11 mouse cellular contexts compared by ENCODE assay signal in genomic region chr7:83015756-83016155, GRCm38 (mm10).
DNase-seq lines count a peak whose midpoint lies in the region; ATAC-seq lines count a peak whose summit lies in the region.
"Had no signal": no experiment of that assay in that cellular context is flagged by ENCODE, and none has a peak within 500 bp of the region (broad histone marks: within the 10 kb centered on the region; RNA-seq: fewer than 3 reads in every experiment).

No protein-coding gene starts in this region.

- H3K27ac ChIP-seq in hindbrain, embryonic 13.5 days: peak overlapping the region; percentile 40; the same call in 1 of the 2 replicates
- peak overlapping the region; percentile 69 for H3K27ac ChIP-seq in midbrain, embryonic 13.5 days

- no peak overlapping the region for H3K9ac ChIP-seq in hindbrain, embryonic 13.5 days
- H3K9ac ChIP-seq in midbrain, embryonic 13.5 days (replicated peaks): no peak overlapping the region

- H3K4me3 ChIP-seq in hindbrain, embryonic 13.5 days: no peak overlapping the region
- H3K4me3 ChIP-seq in midbrain, embryonic 13.5 days (replicated peaks): no peak overlapping the region

- WGBS in hindbrain, embryonic 13.5 days: 16% methylated on average over 4 of the region's 4 CpGs
- 15% methylated on average over 4 of the region's 4 CpGs for WGBS in midbrain, embryonic 13.5 days

- H3K9me3 ChIP-seq in hindbrain, embryonic 13.5 days: no peaks in the 10 kb centered on the region
- H3K9me3 ChIP-seq in midbrain, embryonic 13.5 days: no peaks in the 10 kb centered on the region

- peaks cover 12% of the 10 kb centered on the region for H3K4me1 ChIP-seq in hindbrain, embryonic 13.5 days (replicated peaks)
- peaks cover 23% of the 10 kb centered on the region for H3K4me1 ChIP-seq in midbrain, embryonic 13.5 days (replicated peaks)

- no peaks in the 10 kb centered on the region for H3K27me3 ChIP-seq in hindbrain, embryonic 13.5 days
- no peaks in the 10 kb centered on the region for H3K27me3 ChIP-seq in midbrain, embryonic 13.5 days
- H3K27me3 ChIP-seq: CH12.LX had no signal

- H3K36me3 ChIP-seq in hindbrain, embryonic 13.5 days: no peaks in the 10 kb centered on the region
- H3K36me3 ChIP-seq in midbrain, embryonic 13.5 days: no peaks in the 10 kb centered on the region

- no peak overlapping the region for H3K4me2 ChIP-seq in hindbrain, embryonic 13.5 days
- H3K4me2 ChIP-seq in midbrain, embryonic 13.5 days (replicated peaks): peak overlapping the region; percentile 22; the same call in 1 of the 2 replicates

- ATAC-seq in hindbrain, embryonic 13.5 days (ENCODE audit: low FRiP score): no peak
- ATAC-seq in midbrain, embryonic 13.5 days: peak; percentile 80; the same call in 1 of the 2 replicates

- peak; percentile 22 for DNase-seq in right cerebral cortex, postnatal 14 days
- no peak for DNase-seq in right cerebral cortex, adult 18-20 months
- DNase-seq in thymus, postnatal 0 days (ENCODE audit: low spot score): no peak
- no peak for DNase-seq in urinary bladder, adult 18-20 months (ENCODE audit: low spot score in 2 of 2)
- DNase-seq in lung, adult 18-20 months: no peak
- DNase-seq: cerebellum, adult 18-20 months; heart, adult 18-20 months; thymus, adult 18-20 months had no signal
